Mouse (Mus musculus) cerebellum, adult 2 months (tissue): ENCODE results near the gene Ubl7. TPM values are rescaled to one million over a fixed set of nuclear protein-coding genes. Genes with fewer than 3 reads are reported as not detected.
A peak's percentile ranks its signal among the peaks of the same experiment; 100 is the strongest.

ENCODE experiments used
- DNase-seq, 2 experiments: peaks; one replicate each; pipeline ENCODE4 v3.0.0; 2021
- H3K27ac ChIP-seq: fragments of 200-500 bp; 2 replicates; pipeline ENCODE4 v1.5.1; 2012; ENCODE audit warnings: low read length, control low read depth, inconsistent platforms; ENCODE audit not compliant: insufficient read depth
- H3K27me3 ChIP-seq: fragments of 200-500 bp; 2 replicates; pipeline ENCODE4 v1.6.1; 2012; ENCODE audit warnings: inconsistent platforms, mild to moderate bottlenecking, low read length, moderate library complexity; ENCODE audit not compliant: control insufficient read depth, insufficient read depth
- H3K4me1 ChIP-seq: fragments of 200-500 bp; 2 replicates; pipeline ENCODE4 v1.6.1; 2011; ENCODE audit warnings: low read length; ENCODE audit not compliant: control insufficient read depth, insufficient read depth
- H3K4me3 ChIP-seq: fragments of 200-500 bp; replicated peaks from 2 replicates; pipeline ENCODE3; 2011; ENCODE audit warnings: mild to moderate bottlenecking, low read depth, low read length, control low read depth; ENCODE audit not compliant: insufficient read depth
- CTCF ChIP-seq: fragments of 200-500 bp; IDR thresholded peaks from 2 replicates; pipeline ENCODE4 v1.5.1; 2011; ENCODE audit warnings: low read depth, mild to moderate bottlenecking, control low read depth, low read length, moderate library complexity, borderline replicate concordance; ENCODE audit not compliant: insufficient read depth
- POLR2A ChIP-seq: fragments of 200-500 bp; IDR thresholded peaks from 2 replicates; pipeline ENCODE4 v1.6.1; 2011; ENCODE audit warnings: low read length, control low read depth, borderline replicate concordance; ENCODE audit not compliant: insufficient read depth
- WGBS: fragments of 180-500 bp; shearing (Covaris S2); methylation state at CpG from one replicate; pipeline ENCODE4 v1.1.7; 2018; 5-methylcytosine and 5-hydroxymethylcytosine counted together
- polyA plus RNA-seq: library from polyadenylated mRNA; depleted of rRNA; stranded (reverse); fragments of >200 nt; gene quantifications from 2 replicates; pipeline ENCODE4 v1.2.3, GENCODE M21; 2012

Gene Ubl7
- polyA plus RNA-seq, 1 experiment: 133 TPM

DNA sequence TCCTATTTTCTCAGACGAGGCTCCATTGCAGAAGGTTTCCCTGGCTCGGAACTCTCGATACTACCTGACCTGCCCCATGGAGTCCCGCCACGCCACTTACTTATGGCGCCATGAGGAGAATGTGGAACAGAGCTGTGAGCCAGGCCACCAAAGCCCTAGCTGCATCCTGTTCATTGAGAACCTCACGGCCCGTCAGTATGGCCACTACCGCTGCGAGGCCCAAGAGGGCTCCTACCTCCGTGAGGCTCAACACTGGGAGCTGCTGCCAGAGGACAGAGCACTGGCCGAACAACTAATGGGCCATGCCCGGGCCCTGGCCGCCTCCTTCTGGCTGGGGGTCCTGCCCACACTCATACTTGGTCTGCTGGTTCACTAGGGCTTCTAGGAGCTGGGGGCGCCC is 50.4 kb downstream of the Ubl7 start:
- H3K4me1 ChIP-seq: peaks cover 18% of the 10 kb centered on the region
- DNase-seq: peak in 1 of 2 experiments; percentile 16
- TF ChIP-seq CTCF (no peak), POLR2A (no peak)
- no peak overlapping the region for H3K4me3 ChIP-seq
- H3K27ac ChIP-seq: no peak overlapping the region
- no peaks in the 10 kb centered on the region for H3K27me3 ChIP-seq
- 68% methylated on average over 15 of the region's 15 CpGs for WGBS

- peak in 1 of 2 experiments; percentile 20 for DNase-seq
- peaks cover 24% of the 10 kb centered on the region for H3K4me1 ChIP-seq
- TF ChIP-seq POLR2A: no peak
- no peak for TF ChIP-seq CTCF
- 63% methylated on average over 17 of the region's 17 CpGs for WGBS
- no peak overlapping the region for H3K4me3 ChIP-seq
- no peak overlapping the region for H3K27ac ChIP-seq
- no peaks in the 10 kb centered on the region for H3K27me3 ChIP-seq
Observed at GRCm38 (mm10) chr9:57961863-57962778, 51.3 kb downstream of the Ubl7 start.

DNA sequence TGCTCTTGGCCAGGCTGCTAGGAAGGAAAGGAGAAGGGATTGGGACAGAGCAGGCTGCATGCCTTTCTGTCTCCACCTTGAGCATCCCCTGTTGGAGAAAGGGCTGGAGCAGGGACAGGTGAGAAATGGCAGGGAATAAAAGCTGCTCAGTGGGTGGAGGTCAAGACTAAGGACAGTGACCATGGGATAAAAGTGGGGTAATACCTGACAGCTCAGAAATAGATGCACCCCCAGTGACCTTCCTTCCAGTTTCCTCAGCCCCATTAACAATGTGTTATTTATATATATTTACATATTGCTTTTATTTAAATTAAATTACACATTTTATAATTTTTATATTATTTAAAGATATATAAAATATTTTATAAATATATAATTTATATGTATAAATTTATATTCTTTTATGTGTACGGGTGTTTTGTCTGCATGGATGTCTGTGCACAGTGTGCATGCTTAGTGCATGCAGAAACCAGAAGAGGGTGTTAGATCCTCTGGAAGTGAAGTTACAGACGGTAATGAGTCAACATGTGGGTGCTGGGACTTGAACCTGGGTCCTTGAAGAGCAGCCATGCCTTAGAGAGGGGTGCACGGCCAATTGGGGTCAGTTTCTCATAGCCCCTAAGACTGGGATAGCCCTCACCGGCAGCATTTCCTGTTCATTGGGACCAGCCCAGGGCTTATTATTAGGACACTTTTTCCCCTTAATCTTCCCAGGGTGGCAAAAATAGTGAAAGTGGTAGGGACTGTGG is 52.6 kb downstream of the Ubl7 start:
- peak in 1 of 2 experiments; percentile 15 for DNase-seq
- no peaks in the 10 kb centered on the region for H3K27me3 ChIP-seq
- H3K4me1 ChIP-seq: peaks cover 35% of the 10 kb centered on the region
- WGBS: 87% methylated on average over 4 of the region's 4 CpGs
- TF ChIP-seq CTCF (no peak), POLR2A (no peak)
- H3K4me3 ChIP-seq: no peak overlapping the region
- no peak overlapping the region for H3K27ac ChIP-seq

DNA sequence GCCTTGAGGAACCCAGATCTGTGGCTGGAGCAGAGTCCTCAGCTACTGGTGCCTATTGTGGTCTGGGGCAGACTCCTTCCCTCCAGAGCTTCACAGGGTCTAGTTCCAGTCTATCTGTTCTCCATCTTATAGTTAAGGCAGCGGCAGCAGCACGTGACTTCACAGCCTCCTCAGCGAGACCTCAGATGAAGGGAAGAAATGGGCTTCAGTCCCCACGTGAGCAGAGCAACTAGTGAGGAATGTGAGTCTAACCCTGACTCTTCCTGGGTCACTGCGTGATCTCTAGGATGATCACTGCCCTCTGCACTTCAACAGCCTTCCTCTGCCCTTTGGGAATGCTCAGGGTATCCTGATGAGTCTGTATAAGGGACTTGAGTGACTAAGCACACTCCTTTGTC is 53.2 kb downstream of the Ubl7 start:
- Histone ChIP-seq H3K27me3 (no peaks in the 10 kb centered on the region), H3K4me3 (no peak overlapping the region), H3K4me1 (peaks cover 40% of the 10 kb centered on the region), H3K27ac (no peak overlapping the region)
- no peak for DNase-seq
- 76% methylated on average over 5 of the region's 5 CpGs for WGBS
- TF ChIP-seq CTCF (no peak), POLR2A (no peak)

DNA sequence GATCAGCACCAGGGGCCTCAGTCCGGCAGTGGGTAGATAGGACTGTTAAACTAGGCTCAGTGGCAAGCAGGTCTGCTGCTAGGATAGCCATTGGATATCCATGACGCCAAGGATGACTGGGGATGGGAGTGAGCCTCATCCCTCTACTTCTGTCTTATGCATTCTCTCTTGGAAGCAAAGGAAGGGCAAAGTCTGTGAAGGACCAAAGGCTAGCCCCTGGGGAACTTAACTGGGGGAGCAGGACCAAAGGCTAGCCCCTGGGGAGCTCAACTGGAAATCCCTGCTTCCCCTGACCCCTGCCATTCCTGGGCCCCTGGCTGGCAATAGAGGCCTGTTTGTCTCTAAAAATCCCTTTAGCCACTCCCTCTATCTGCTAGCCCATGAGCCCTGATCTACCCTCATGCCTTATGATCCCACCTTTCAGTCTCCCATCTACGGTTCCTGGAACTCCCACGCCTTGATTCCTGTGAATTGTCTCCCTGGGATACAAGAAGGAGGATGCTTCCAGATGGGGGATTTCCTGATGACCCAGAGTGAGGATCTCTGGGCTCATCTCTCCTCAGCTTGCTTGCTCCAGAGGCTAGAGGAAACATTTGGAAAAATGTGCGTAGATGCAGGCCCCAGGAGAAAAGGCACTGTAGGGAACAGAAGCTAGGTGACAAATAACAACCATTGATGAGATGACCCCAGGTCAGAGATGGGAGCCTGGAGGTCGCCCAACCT is 53.9 kb downstream of the Ubl7 start:
- no peak for TF ChIP-seq POLR2A
- TF ChIP-seq CTCF: no peak
- H3K4me1 ChIP-seq: peaks cover 39% of the 10 kb centered on the region
- 82% methylated on average over 6 of the region's 6 CpGs for WGBS
- no peaks in the 10 kb centered on the region for H3K27me3 ChIP-seq
- H3K27ac ChIP-seq: peak overlapping the region; percentile 30
- no peak for DNase-seq
- no peak overlapping the region for H3K4me3 ChIP-seq

GRCm38 (mm10) chr9:57965281-57966185 is 54.8 kb downstream of the Ubl7 start:
- Histone ChIP-seq H3K27ac (peak overlapping the region; percentile 35), H3K27me3 (no peaks in the 10 kb centered on the region), H3K4me1 (peaks cover 37% of the 10 kb centered on the region), H3K4me3 (no peak overlapping the region)
- 52% methylated on average over 12 of the region's 12 CpGs for WGBS
- no peak for DNase-seq
- TF ChIP-seq CTCF (no peak), POLR2A (no peak)
